Mouse (Mus musculus) lung, embryonic 16.5 days (tissue): Measurements from ENCODE around the gene Fhad1. TPM values are rescaled to one million over a fixed set of nuclear protein-coding genes. Genes with fewer than 3 reads are reported as not detected.

Experiments
- ATAC-seq: fragments of 200-750 bp; cut with Nextera tagmentation; 2 replicates; pipeline ENCODE4 v1.8.0; 2017; ENCODE audit warnings: low read depth, mild to moderate bottlenecking, moderate library complexity
- H3K27ac ChIP-seq: fragments of 300-500 bp; sonication (generic); 2 replicates; pipeline ENCODE4 v1.5.1; 2014; ENCODE audit warnings: mild to moderate bottlenecking, control low read depth, low read length
- H3K27me3 ChIP-seq: fragments of 300-500 bp; sonication (generic); 2 replicates; pipeline ENCODE4 v1.6.1; 2014; ENCODE audit warnings: low read depth, low read length, mixed read lengths; ENCODE audit not compliant: control insufficient read depth, insufficient read depth
- H3K36me3 ChIP-seq: fragments of 300-500 bp; sonication (generic); 2 replicates; pipeline ENCODE4 v1.6.1; 2014; ENCODE audit warnings: low read length; ENCODE audit not compliant: control insufficient read depth, insufficient read depth
- H3K4me1 ChIP-seq: fragments of 300-500 bp; sonication (generic); replicated peaks from 2 replicates; pipeline ENCODE4 v1.6.1; 2014; ENCODE audit warnings: low read length, mixed read lengths; ENCODE audit not compliant: control insufficient read depth, insufficient read depth
- H3K4me2 ChIP-seq: fragments of 300-500 bp; sonication (generic); 2 replicates; pipeline ENCODE4 v1.6.1; 2014; ENCODE audit warnings: low read depth, low read length, control low read depth
- H3K4me3 ChIP-seq: fragments of 300-500 bp; sonication (generic); 2 replicates; pipeline ENCODE4 v1.5.1; 2014; ENCODE audit warnings: mild to moderate bottlenecking, low read length, control low read depth
- H3K9ac ChIP-seq: fragments of 300-500 bp; sonication (generic); 2 replicates; pipeline ENCODE4 v1.6.1; 2014; ENCODE audit warnings: low read length, control low read depth
- H3K9me3 ChIP-seq: fragments of 300-500 bp; sonication (generic); 2 replicates; pipeline ENCODE4 v1.6.1; 2016; ENCODE audit warnings: low read length; ENCODE audit not compliant: control insufficient read depth
- WGBS: fragments of 180-500 bp; shearing (Covaris S2); extraction: QIAGEN DNeasy Blood & Tissue Kit; methylation state at CpG from one replicate; pipeline ENCODE4 v1.1.7; 2014; 5-methylcytosine and 5-hydroxymethylcytosine counted together
- polyA plus RNA-seq: library from polyadenylated mRNA; unstranded; fragments of >200 nt; fragmentation: Nextera tagmentation; extraction: Ambion mirVana; gene quantifications from 2 replicates; pipeline ENCODE4 v1.2.1, GENCODE M21; 2015

Fhad1 gene
- polyA plus RNA-seq, 1 experiment from 2014 or later = 3.3 TPM

- H3K4me1 ChIP-seq = peaks cover 37% of the 10 kb centered on the region
- WGBS = 36% methylated on average over 16 of the region's 16 CpGs
- H3K27me3 ChIP-seq = no peaks in the 10 kb centered on the region
- H3K4me3 ChIP-seq = no peak overlapping the region
- no peaks in the 10 kb centered on the region for H3K9me3 ChIP-seq
- H3K36me3 ChIP-seq = no peaks in the 10 kb centered on the region
- no peak overlapping the region for H3K9ac ChIP-seq
- no peak for ATAC-seq
- no peak overlapping the region for H3K4me2 ChIP-seq
- H3K27ac ChIP-seq = no peak overlapping the region; the same call in 1 of the 2 replicates
Observed at GRCm38 (mm10) chr4:141954770-141955720, 59.8 kb downstream of the Fhad1 start.

- no peak for ATAC-seq
- H3K27me3 ChIP-seq = no peaks in the 10 kb centered on the region
- H3K9ac ChIP-seq = no peak overlapping the region
- 36% methylated on average over 6 of the region's 6 CpGs for WGBS
- no peak overlapping the region for H3K27ac ChIP-seq
- no peaks in the 10 kb centered on the region for H3K36me3 ChIP-seq
- no peak overlapping the region for H3K4me2 ChIP-seq
- H3K4me3 ChIP-seq = no peak overlapping the region
- no peaks in the 10 kb centered on the region for H3K9me3 ChIP-seq
- H3K4me1 ChIP-seq = peaks cover 47% of the 10 kb centered on the region
Observed at GRCm38 (mm10) chr4:141953859-141954258, 61.0 kb downstream of the Fhad1 start.

GRCm38 (mm10) chr4:141953291-141953690, 61.6 kb downstream of the Fhad1 start:
- H3K4me2 ChIP-seq = no peak overlapping the region
- no peaks in the 10 kb centered on the region for H3K9me3 ChIP-seq
- no peak overlapping the region for H3K9ac ChIP-seq
- no peaks in the 10 kb centered on the region for H3K27me3 ChIP-seq
- WGBS = 39% methylated on average over 9 of the region's 9 CpGs
- no peak overlapping the region for H3K4me3 ChIP-seq
- H3K4me1 ChIP-seq = peaks cover 45% of the 10 kb centered on the region
- H3K36me3 ChIP-seq = no peaks in the 10 kb centered on the region
- no peak for ATAC-seq
- H3K27ac ChIP-seq = no peak overlapping the region

- Histone ChIP-seq H3K4me2 (no peak overlapping the region), H3K27me3 (no peaks in the 10 kb centered on the region), H3K9ac (no peak overlapping the region), H3K27ac (peak overlapping the region; percentile 41), H3K9me3 (no peaks in the 10 kb centered on the region), H3K4me3 (no peak overlapping the region), H3K36me3 (no peaks in the 10 kb centered on the region), H3K4me1 (peaks cover 42% of the 10 kb centered on the region)
- 47% methylated on average over 5 of the region's 5 CpGs for WGBS
- ATAC-seq = no peak
Observed at GRCm38 (mm10) chr4:141952824-141953223, 62.1 kb downstream of the Fhad1 start.

GRCm38 (mm10) chr4:141952114-141952513, 62.8 kb downstream of the Fhad1 start:
- ATAC-seq = peak; percentile 32
- H3K4me3 ChIP-seq = no peak overlapping the region
- H3K9ac ChIP-seq = no peak overlapping the region
- no peak overlapping the region for H3K4me2 ChIP-seq
- H3K27ac ChIP-seq = peak overlapping the region; percentile 44
- 23% methylated on average over 17 of the region's 17 CpGs for WGBS
- H3K27me3 ChIP-seq = no peaks in the 10 kb centered on the region
- no peaks in the 10 kb centered on the region for H3K36me3 ChIP-seq
- H3K4me1 ChIP-seq = peaks cover 39% of the 10 kb centered on the region
- H3K9me3 ChIP-seq = no peaks in the 10 kb centered on the region

- H3K4me3 ChIP-seq = no peak overlapping the region
- no peaks in the 10 kb centered on the region for H3K9me3 ChIP-seq
- ATAC-seq = peak; percentile 89
- no peaks in the 10 kb centered on the region for H3K36me3 ChIP-seq
- peaks cover 33% of the 10 kb centered on the region for H3K4me1 ChIP-seq
- peak overlapping the region; percentile 13 for H3K4me2 ChIP-seq
- H3K27me3 ChIP-seq = no peaks in the 10 kb centered on the region
- H3K27ac ChIP-seq = peak overlapping the region; percentile 65
- H3K9ac ChIP-seq = 0 out of 2 replicates have a peak overlapping the region, but pooled peaks have one; percentile 23
- WGBS = 28% methylated on average over 13 of the region's 13 CpGs
Observed at GRCm38 (mm10) chr4:141949436-141949835, 65.4 kb downstream of the Fhad1 start.

GRCm38 (mm10) chr4:141948822-141949221, 66.1 kb downstream of the Fhad1 start:
- H3K4me3 ChIP-seq = no peak overlapping the region
- WGBS = 64% methylated on average over 3 of the region's 3 CpGs
- no peaks in the 10 kb centered on the region for H3K9me3 ChIP-seq
- no peaks in the 10 kb centered on the region for H3K36me3 ChIP-seq
- H3K27ac ChIP-seq = peak overlapping the region; percentile 65
- peaks cover 27% of the 10 kb centered on the region for H3K4me1 ChIP-seq
- no peak overlapping the region for H3K4me2 ChIP-seq
- H3K9ac ChIP-seq = no peak overlapping the region
- ATAC-seq = no peak
- no peaks in the 10 kb centered on the region for H3K27me3 ChIP-seq

GRCm38 (mm10) chr4:141942403-141942802, 72.5 kb downstream of the Fhad1 start:
- H3K27me3 ChIP-seq = no peaks in the 10 kb centered on the region
- no peak overlapping the region for H3K27ac ChIP-seq
- no peaks in the 10 kb centered on the region for H3K4me1 ChIP-seq
- WGBS = 23% methylated on average over 11 of the region's 11 CpGs
- no peaks in the 10 kb centered on the region for H3K9me3 ChIP-seq
- H3K4me2 ChIP-seq = no peak overlapping the region
- H3K9ac ChIP-seq = no peak overlapping the region
- no peaks in the 10 kb centered on the region for H3K36me3 ChIP-seq
- no peak for ATAC-seq
- no peak overlapping the region for H3K4me3 ChIP-seq

GRCm38 (mm10) chr4:141941289-141941688, 73.6 kb downstream of the Fhad1 start:
- WGBS = 84% methylated on average over 8 of the region's 8 CpGs
- no peak overlapping the region for H3K27ac ChIP-seq
- no peak overlapping the region for H3K9ac ChIP-seq
- H3K9me3 ChIP-seq = no peaks in the 10 kb centered on the region
- H3K4me1 ChIP-seq = no peaks in the 10 kb centered on the region
- no peak overlapping the region for H3K4me3 ChIP-seq
- H3K4me2 ChIP-seq = no peak overlapping the region
- no peaks in the 10 kb centered on the region for H3K36me3 ChIP-seq
- no peaks in the 10 kb centered on the region for H3K27me3 ChIP-seq
- no peak for ATAC-seq
